Mouse (Mus musculus) Patski (cell line): ENCODE results near the gene Rnf181. TPM values are rescaled to one million over a fixed set of nuclear protein-coding genes. Genes with fewer than 3 reads are reported as not detected.

Experiments
- ATAC-seq: fragments of 100-300 bp; one replicate; pipeline ENCODE4 v1.8.0; 2021
- CTCF ChIA-PET: fragments of 350-600 bp; sonication (Branson Sonifier 250); formaldehyde crosslinking; loops from one replicate; lab custom pipeline; 2022; ENCODE audit warnings: inconsistent platforms; lab: Charles Lee
- POLR2A ChIA-PET: fragments of 350-600 bp; sonication (Branson Sonifier 250); formaldehyde crosslinking; loops from one replicate; lab custom pipeline; 2022; ENCODE audit warnings: antibody characterized with exemption, inconsistent platforms; lab: Charles Lee
- DNase-seq: peaks from one replicate; pipeline ENCODE4 v3.0.0-alpha.2; 2011; ENCODE audit warnings: low read depth, low spot score
- H3K27me3 ChIP-seq: fragments of 371-371 bp; one replicate; pipeline ENCODE4 v1.5.1; 2021
- CTCF ChIP-seq: fragments of 100-300 bp; IDR thresholded peaks from one replicate; pipeline ENCODE4 v1.5.1; 2021
- in situ Hi-C: fragments of 300-500 bp; cut with MboI; formaldehyde crosslinking; loops from 3 replicates; pipeline ENCODE4 v1.11.1; 2018; ENCODE audit warnings: low pct_unique_long_range_greater_than_20kb, mixed read lengths
- polyA plus RNA-seq: library from polyadenylated mRNA; unstranded; gene quantifications from one replicate; pipeline ENCODE4 v1.2.3, GENCODE M21; 2021

The Rnf181 gene
- polyA plus RNA-seq, 1 experiment from 2014 or later, result 98.4 TPM

DNA sequence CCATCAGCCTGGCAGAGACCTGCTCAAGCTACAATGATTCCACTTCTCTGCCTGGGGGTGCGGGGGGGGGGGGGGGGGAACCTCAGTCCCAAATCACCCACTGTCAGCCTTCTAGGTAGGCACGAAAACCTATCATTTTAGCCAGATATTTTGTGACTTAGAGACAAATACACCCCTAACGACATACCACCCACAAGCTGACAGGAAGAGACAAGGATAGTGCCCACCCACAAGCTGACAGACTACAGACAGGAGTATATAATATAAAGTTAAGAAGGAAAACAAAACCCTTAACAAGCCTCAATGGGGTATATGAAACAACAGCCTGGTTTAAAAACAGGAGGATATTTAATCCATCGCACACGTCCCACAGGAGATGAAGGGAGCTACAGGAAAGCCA is 48.3 kb downstream of the Rnf181 start:
- no peak for TF ChIP-seq CTCF
- no peaks in the 10 kb centered on the region for H3K27me3 ChIP-seq
- ChIA-PET CTCF (interaction anchor here (1.0 to 1.7 kb wide), 5 partner anchors 10 to 37 kb away, joined by 3 to 7 read pairs (median 3); no protein-coding TSS in a partner anchor), POLR2A (interaction anchor here (0.6 to 1.1 kb wide), 3 partner anchors 34 to 227 kb away, joined by 3 to 4 read pairs (median 3); no protein-coding TSS in a partner anchor)
- DNase-seq (no peak), ATAC-seq (no peak)
- in situ Hi-C loops, result no loop called here

DNA sequence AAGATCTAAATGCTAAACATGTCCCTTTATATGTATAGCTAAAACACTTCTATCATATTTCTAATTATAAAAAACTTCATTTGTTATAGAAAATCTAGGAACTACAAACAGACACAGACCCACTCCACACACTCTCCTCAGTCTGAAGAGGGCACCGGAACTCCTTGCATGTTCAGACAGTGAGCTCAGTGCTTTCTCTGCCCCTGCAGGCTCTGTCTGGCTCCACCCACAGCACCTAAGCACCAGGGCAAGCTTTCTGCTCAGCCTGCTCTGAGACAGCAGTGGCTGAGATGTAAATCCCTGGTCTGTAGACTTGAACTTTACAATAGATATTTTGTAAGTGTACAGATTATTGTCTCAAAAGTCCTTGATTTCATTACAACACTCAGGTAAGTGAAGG is 50.7 kb downstream of the Rnf181 start:
- ATAC-seq (peak; percentile 46), DNase-seq (no peak)
- ChIA-PET POLR2A (interaction anchor here (0.6 kb wide), 2 partner anchors 131 to 153 kb away, joined by 3 to 5 read pairs; no protein-coding TSS in a partner anchor), CTCF (interaction anchor here (1.0 to 2.9 kb wide), 5 partner anchors 9 to 98 kb away, joined by 3 to 11 read pairs (median 5); partner anchors contain the start of gene Ggcx)
- TF ChIP-seq CTCF, result no peak
- in situ Hi-C loops, result no loop called here
- no peaks in the 10 kb centered on the region for H3K27me3 ChIP-seq

DNA sequence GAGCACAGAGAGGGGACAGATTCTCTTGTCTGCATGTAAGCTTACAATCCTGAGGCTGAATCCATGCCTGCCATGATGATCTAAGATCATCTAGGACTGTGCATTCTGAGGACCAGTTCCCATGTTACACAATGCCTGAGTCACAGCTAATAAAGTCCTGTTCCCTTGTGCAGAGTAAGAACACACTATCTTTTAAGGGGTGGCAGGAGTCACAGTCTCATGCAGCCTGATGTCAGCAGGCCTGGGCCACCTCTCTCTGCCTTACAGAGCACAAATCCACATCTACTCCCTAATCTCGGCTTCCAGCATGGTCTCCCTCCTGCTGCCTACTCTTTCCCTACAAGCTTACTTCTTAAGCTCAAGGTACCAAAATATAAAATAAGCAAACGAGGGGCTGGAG is 51.4 kb downstream of the Rnf181 start:
- ChIA-PET POLR2A (interaction anchor here (1.1 kb wide), 1 partner anchor 22 kb away, joined by 3 read pairs; no protein-coding TSS in a partner anchor), CTCF (interaction anchor here (1.0 to 2.9 kb wide), 5 partner anchors 10 to 99 kb away, joined by 3 to 11 read pairs (median 5); partner anchors contain the start of gene Ggcx)
- in situ Hi-C loops, result no loop called here
- no peak for TF ChIP-seq CTCF
- DNase-seq (no peak), ATAC-seq (peak; percentile 8)
- no peaks in the 10 kb centered on the region for H3K27me3 ChIP-seq

DNA sequence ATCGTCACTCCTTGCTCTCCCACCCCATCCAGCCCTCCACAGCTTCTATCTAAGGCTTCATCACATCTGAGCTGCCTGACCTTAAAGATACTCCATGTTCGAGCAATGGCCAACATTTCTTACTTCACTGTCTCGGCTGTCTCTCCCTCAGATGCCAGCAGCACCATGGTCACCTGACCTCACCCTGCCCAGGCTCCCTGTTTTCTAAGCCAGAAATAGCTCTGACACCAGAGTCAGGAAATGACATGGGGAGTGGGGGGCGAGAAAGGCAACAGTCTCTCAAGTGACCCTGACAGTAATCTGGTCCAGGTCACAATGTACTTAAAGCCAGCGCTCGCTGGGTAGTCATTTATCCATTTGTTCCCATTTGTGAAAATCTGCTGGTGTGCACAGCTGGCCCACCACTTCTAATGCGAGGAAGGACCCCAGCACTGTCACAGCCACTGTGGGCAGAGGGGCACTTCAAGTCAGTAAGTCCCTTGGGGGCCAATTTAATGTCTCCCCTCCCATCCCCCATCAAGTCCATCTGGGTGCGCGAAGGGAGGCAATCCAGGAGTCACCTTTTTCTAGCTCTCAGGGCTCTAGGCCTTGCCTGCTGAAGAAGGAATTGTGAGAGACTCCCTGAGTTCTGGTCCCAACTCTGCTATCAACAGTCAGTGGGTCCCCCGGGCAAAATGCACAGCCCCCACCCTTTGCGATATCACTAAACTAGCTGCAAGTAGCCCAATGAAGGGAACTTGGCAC is 53.5 kb downstream of the Rnf181 start:
- ATAC-seq, result no peak
- DNase-seq, result no peak
- ChIA-PET CTCF (no interaction called here), POLR2A (no interaction called here)
- no peaks in the 10 kb centered on the region for H3K27me3 ChIP-seq
- TF ChIP-seq CTCF, result no peak
- in situ Hi-C loops, result no loop called here

- in situ Hi-C loops, result no loop called here
- POLR2A ChIA-PET, result no interaction called here
- ATAC-seq (no peak), DNase-seq (no peak)
- H3K27me3 ChIP-seq, result no peaks in the 10 kb centered on the region
- CTCF ChIA-PET, result interaction anchor here (0.9 kb wide), 1 partner anchor 18 kb away, joined by 3 read pairs; no protein-coding TSS in a partner anchor
- no peak for TF ChIP-seq CTCF
Measured at GRCm38 (mm10) chr6:72312198-72312597, 54.6 kb downstream of the Rnf181 start.

Other genes with a start within 250 kb of the Rnf181 start
- 5.7 TPM for gene Atoh8, start 131.4 kb downstream of the Rnf181 start, polyA plus RNA-seq
- gene Sftpb, start 62.3 kb downstream of the Rnf181 start, polyA plus RNA-seq, result 0.05 TPM
- 64.7 TPM for gene Usp39, start 21.8 kb downstream of the Rnf181 start, polyA plus RNA-seq
- 13.8 TPM for gene 0610030E20Rik, start 19.6 kb downstream of the Rnf181 start, polyA plus RNA-seq
- 39.8 TPM for gene Tmem150a, start 11.5 kb downstream of the Rnf181 start, polyA plus RNA-seq
- 33.2 TPM for gene Vamp5, start 13.5 kb upstream of the Rnf181 start, polyA plus RNA-seq
- 189 TPM for gene Vamp8, start 23.7 kb upstream of the Rnf181 start, polyA plus RNA-seq
- 36.3 TPM for gene Ggcx, start 47.4 kb upstream of the Rnf181 start, polyA plus RNA-seq
- 181 TPM for gene Mat2a, start 72.6 kb upstream of the Rnf181 start, polyA plus RNA-seq
- gene Sh2d6, start 154.8 kb upstream of the Rnf181 start, polyA plus RNA-seq, result 0.26 TPM
- gene Capg, start 177.4 kb upstream of the Rnf181 start, polyA plus RNA-seq, result 230 TPM
- 22.4 TPM for gene Elmod3, start 231.5 kb upstream of the Rnf181 start, polyA plus RNA-seq
- 86.5 TPM for gene Retsat, start 231.5 kb upstream of the Rnf181 start, polyA plus RNA-seq